Mouse (Mus musculus): Measurements from ENCODE around the gene Zfp652.

DNA sequence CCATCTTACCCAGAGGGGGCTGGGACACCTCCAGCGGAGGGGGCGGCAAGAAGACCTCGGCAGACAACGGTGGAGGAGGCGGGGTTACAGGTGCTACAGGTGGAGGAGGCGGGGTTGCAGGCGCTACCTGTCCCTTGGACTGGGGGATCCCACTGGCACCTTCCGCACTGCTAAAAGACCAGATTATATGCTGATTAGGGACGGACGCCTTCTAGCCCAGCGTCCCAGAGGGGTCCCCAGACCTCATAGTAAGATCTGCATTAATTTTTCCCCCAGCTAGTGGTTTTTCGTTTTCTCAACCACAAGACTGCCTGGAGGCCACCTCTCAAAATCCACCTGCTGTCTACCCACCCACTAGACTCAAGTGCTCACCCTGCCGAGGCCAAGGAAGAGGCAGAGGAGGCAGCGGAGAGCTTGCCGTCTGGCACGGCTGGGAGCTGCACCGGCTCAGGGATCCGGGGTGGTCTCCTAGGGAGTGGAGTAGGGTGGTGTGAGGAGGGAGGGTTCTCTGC, 121.2 kb downstream of the Zfp652 start:
- TF ChIP-seq CTCF (IDR thresholded peaks at IDR 0.05; ENCODE audit: borderline replicate concordance, insufficient read depth, low read depth, low read length) (no peak), POLR2A (IDR thresholded peaks at IDR 0.05; ENCODE audit: borderline replicate concordance, insufficient read depth, low read length) (no peak)
